Mouse (Mus musculus) limb, embryonic 14.5 days (tissue): ENCODE results near the gene D630023F18Rik. TPM values are rescaled to one million over a fixed set of nuclear protein-coding genes. Genes with fewer than 3 reads are reported as not detected.

Experiments used
- ATAC-seq: fragments of 200-750 bp; cut with Nextera tagmentation; 2 replicates; pipeline ENCODE4 v1.8.0; 2017; ENCODE audit warnings: low read depth, moderate number of reproducible peaks, moderate TSS enrichment; ENCODE audit not compliant: low FRiP score
- DNase-seq: peaks from one replicate; pipeline ENCODE4 v3.0.0-alpha.2; 2015; ENCODE audit warnings: low spot score
- H3K27ac ChIP-seq: fragments of 300-500 bp; sonication (generic); replicated peaks from 2 replicates; pipeline ENCODE4 v1.5.1; 2014; ENCODE audit warnings: low read depth, mild to moderate bottlenecking, low read length, moderate library complexity, mixed read lengths
- H3K27me3 ChIP-seq: fragments of 300-500 bp; sonication (generic); 2 replicates; pipeline ENCODE4 v1.6.1; 2014; ENCODE audit warnings: low read length, mixed read lengths; ENCODE audit not compliant: control insufficient read depth, insufficient read depth
- H3K36me3 ChIP-seq: fragments of 300-500 bp; sonication (generic); 2 replicates; pipeline ENCODE4 v1.6.1; 2014; ENCODE audit warnings: mild to moderate bottlenecking, low read length, moderate library complexity, mixed read lengths; ENCODE audit not compliant: control insufficient read depth, insufficient read depth
- H3K4me1 ChIP-seq: fragments of 300-500 bp; sonication (generic); 2 replicates; pipeline ENCODE4 v1.6.1; 2014; ENCODE audit warnings: antibody characterized with exemption, low read length, mixed read lengths; ENCODE audit not compliant: control insufficient read depth, insufficient read depth
- H3K4me2 ChIP-seq: fragments of 300-500 bp; sonication (generic); replicated peaks from 2 replicates; pipeline ENCODE4 v1.6.1; 2014; ENCODE audit warnings: low read depth, mild to moderate bottlenecking, low read length, moderate library complexity; ENCODE audit not compliant: severe bottlenecking
- H3K4me3 ChIP-seq: fragments of 300-500 bp; sonication (generic); replicated peaks from 2 replicates; pipeline ENCODE4 v1.5.1; 2014; ENCODE audit warnings: low read length
- H3K9ac ChIP-seq: fragments of 300-500 bp; sonication (generic); 2 replicates; pipeline ENCODE4 v1.6.1; 2014; ENCODE audit warnings: mild to moderate bottlenecking, low read depth, low read length, moderate library complexity; ENCODE audit not compliant: severe bottlenecking
- H3K9me3 ChIP-seq: fragments of 300-500 bp; sonication (generic); 2 replicates; pipeline ENCODE4 v1.6.1; 2016; ENCODE audit warnings: low read length; ENCODE audit not compliant: control insufficient read depth
- POLR2A ChIP-seq: fragments of 200-500 bp; IDR thresholded peaks from 2 replicates; pipeline ENCODE4 v1.8.0; 2012; ENCODE audit warnings: inconsistent platforms, mild to moderate bottlenecking, moderate library complexity, borderline replicate concordance; ENCODE audit not compliant: insufficient read depth, insufficient read length; ENCODE audit errors: extremely low read depth
- WGBS: fragments of 180-500 bp; shearing (Covaris S2); extraction: QIAGEN DNeasy Blood & Tissue Kit; methylation state at CpG from one replicate; pipeline ENCODE4 v1.1.7; 2014; 5-methylcytosine and 5-hydroxymethylcytosine counted together
- polyA plus RNA-seq, 2 experiments: library from polyadenylated mRNA; depleted of rRNA in 1 of 2; stranded (reverse) in 1 of 2; unstranded in 1 of 2; fragments of >200 nt; fragmentation: Nextera tagmentation in 1 of 2; extraction: Ambion mirVana in 1 of 2; gene quantifications; 2 replicates each; pipeline versions ENCODE4 v1.2.1 to v1.2.3; 2012 to 2014

The D630023F18Rik gene
- polyA plus RNA-seq, 2 experiments = 0.24 to 0.44 TPM

DNA sequence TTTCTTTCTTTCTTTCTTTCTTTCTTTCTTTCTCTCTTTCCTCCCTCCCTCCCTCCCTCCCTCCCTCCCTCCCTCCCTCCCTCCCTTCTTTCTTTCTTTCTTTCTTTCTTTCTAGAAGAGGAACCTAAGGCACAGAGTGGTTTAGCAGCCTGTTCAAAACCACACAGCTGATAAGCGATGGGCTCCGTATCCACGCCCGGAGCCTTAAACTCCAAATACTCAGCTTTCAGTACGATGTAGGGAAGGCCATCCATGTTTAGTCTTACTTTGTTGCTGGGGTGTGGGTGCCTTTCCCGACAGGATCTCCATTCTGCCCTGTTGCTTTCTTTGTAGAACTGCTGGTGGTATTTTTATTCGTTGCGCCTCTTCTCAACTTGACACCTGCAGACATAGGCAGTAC, 13.8 kb downstream of the D630023F18Rik start:
- ATAC-seq = no peak
- no peak for TF ChIP-seq POLR2A
- no peaks in the 10 kb centered on the region for H3K36me3 ChIP-seq
- H3K9ac ChIP-seq = no peak overlapping the region
- no peaks in the 10 kb centered on the region for H3K9me3 ChIP-seq
- H3K4me1 ChIP-seq = no peaks in the 10 kb centered on the region
- no peak overlapping the region for H3K27ac ChIP-seq
- DNase-seq = no peak
- H3K4me3 ChIP-seq = no peak overlapping the region
- no peak overlapping the region for H3K4me2 ChIP-seq
- 94% methylated on average over 8 of the region's 8 CpGs for WGBS
- no peaks in the 10 kb centered on the region for H3K27me3 ChIP-seq

DNA sequence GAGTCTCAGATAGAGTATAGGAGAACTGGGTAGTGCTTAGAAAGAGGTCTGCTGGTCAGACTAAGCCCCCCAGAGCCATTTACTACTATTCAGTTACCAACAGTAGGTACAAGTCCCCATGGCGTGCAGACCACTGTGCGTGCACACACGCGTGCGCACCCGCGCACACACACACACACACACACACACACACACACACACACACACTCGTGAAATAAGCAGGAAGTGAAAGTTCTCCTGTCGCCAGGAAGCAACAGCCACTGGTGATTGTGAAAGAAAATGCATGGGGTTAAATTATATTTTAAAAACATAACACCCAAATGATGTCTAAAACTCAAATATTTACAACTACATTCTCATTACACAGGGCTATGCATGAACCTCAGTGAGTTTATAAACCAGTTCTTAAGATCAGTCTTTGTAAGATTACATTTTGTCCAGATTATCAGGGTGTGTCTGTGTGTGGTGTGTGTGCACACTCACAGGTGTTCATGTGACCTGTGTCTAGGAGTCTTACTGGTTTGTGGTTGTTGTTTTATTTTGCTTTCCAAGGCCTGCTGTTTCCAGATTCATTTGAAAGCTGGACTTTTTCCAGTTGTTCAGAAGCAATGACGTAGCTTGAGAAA, 15.2 kb downstream of the D630023F18Rik start:
- TF ChIP-seq POLR2A = no peak
- ATAC-seq (no peak), DNase-seq (no peak)
- Histone ChIP-seq H3K4me2 (no peak overlapping the region), H3K27me3 (no peaks in the 10 kb centered on the region), H3K4me1 (no peaks in the 10 kb centered on the region), H3K9ac (no peak overlapping the region), H3K9me3 (no peaks in the 10 kb centered on the region), H3K27ac (no peak overlapping the region), H3K36me3 (no peaks in the 10 kb centered on the region), H3K4me3 (no peak overlapping the region)
- 85% methylated on average over 10 of the region's 10 CpGs for WGBS

- ATAC-seq = no peak
- Histone ChIP-seq H3K36me3 (no peaks in the 10 kb centered on the region), H3K4me2 (no peak within 1 kb of the TSS), H3K4me1 (no peaks in the 10 kb centered on the region), H3K27me3 (no peaks in the 10 kb centered on the region), H3K9me3 (no peaks in the 10 kb centered on the region), H3K4me3 (no peak within 1 kb of the TSS), H3K27ac (no peak within 1 kb of the TSS), H3K9ac (no peak within 1 kb of the TSS)
- DNase-seq = no peak
- 96% methylated on average over 11 of the region's 11 CpGs for WGBS
- no peak for TF ChIP-seq POLR2A
These were observed 19.7 kb downstream of the D630023F18Rik start, which contains the start of gene Cryga for GRCm38 (mm10) chr1:65103273-65103672. Cryga (minus strand) TSS chr1:65103373.

GRCm38 (mm10) chr1:65096953-65097352, 26.1 kb downstream of the D630023F18Rik start:
- no peak for TF ChIP-seq POLR2A
- 86% methylated on average over 3 of the region's 3 CpGs for WGBS
- H3K4me3 ChIP-seq = no peak overlapping the region
- no peak for DNase-seq
- H3K27ac ChIP-seq = no peak overlapping the region
- no peak overlapping the region for H3K9ac ChIP-seq
- no peaks in the 10 kb centered on the region for H3K9me3 ChIP-seq
- no peaks in the 10 kb centered on the region for H3K27me3 ChIP-seq
- no peaks in the 10 kb centered on the region for H3K4me1 ChIP-seq
- H3K36me3 ChIP-seq = no peaks in the 10 kb centered on the region
- ATAC-seq = no peak
- H3K4me2 ChIP-seq = no peak overlapping the region

- no peaks in the 10 kb centered on the region for H3K9me3 ChIP-seq
- H3K4me2 ChIP-seq = no peak overlapping the region
- H3K4me1 ChIP-seq = no peaks in the 10 kb centered on the region
- TF ChIP-seq POLR2A = no peak
- 94% methylated on average over 3 of the region's 3 CpGs for WGBS
- DNase-seq (no peak), ATAC-seq (no peak)
- H3K9ac ChIP-seq = no peak overlapping the region
- no peaks in the 10 kb centered on the region for H3K27me3 ChIP-seq
- no peak overlapping the region for H3K27ac ChIP-seq
- no peak overlapping the region for H3K4me3 ChIP-seq
- H3K36me3 ChIP-seq = no peaks in the 10 kb centered on the region
These were observed 31.4 kb downstream of the D630023F18Rik start for GRCm38 (mm10) chr1:65091566-65091965.

DNA sequence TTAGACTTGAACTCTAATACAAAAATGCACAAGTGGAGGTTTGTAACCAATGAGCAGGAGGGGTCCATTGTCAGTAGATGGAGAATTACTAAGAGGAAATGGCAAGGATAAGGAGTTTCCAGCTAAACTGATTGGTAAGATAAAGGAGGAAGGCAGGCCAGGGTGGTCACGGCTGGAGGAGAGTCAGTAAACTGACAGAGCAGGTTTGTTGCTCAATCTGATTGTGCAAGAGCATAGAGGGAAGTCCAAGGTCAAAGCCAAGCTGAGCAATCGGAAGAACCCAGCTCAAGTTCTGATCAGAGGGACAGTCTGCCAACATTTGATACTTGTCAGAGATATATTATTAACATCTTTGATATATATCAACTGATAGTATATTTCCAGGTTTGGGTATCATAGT, 32.6 kb downstream of the D630023F18Rik start:
- 76% methylated on average over 2 of the region's 2 CpGs for WGBS
- Histone ChIP-seq H3K4me1 (no peaks in the 10 kb centered on the region), H3K4me3 (no peak overlapping the region), H3K27ac (no peak overlapping the region), H3K36me3 (no peaks in the 10 kb centered on the region), H3K27me3 (no peaks in the 10 kb centered on the region), H3K4me2 (no peak overlapping the region), H3K9me3 (no peaks in the 10 kb centered on the region), H3K9ac (no peak overlapping the region)
- ATAC-seq (no peak), DNase-seq (no peak)
- no peak for TF ChIP-seq POLR2A
